Mouse (Mus musculus) kidney, embryonic 16.5 days (tissue): ENCODE measurements at regions not wholly inside any gene's neighbourhood (a gene's known extent, or its start where the extent isn't known, plus 50 kb on each side); places are given as distances from the start of the nearest gene placed in this dataset.

Experiments used
- ATAC-seq: fragments of 200-750 bp; cut with Nextera tagmentation; 2 replicates; pipeline ENCODE4 v1.8.0; 2017; ENCODE audit warnings: moderate TSS enrichment; ENCODE audit not compliant: low FRiP score, low TSS enrichment
- H3K27ac ChIP-seq: fragments of 300-500 bp; sonication (generic); 2 replicates; pipeline ENCODE4 v1.5.1; 2014; ENCODE audit warnings: low read length
- H3K27me3 ChIP-seq: fragments of 300-500 bp; sonication (generic); 2 replicates; pipeline ENCODE4 v1.6.1; 2014; ENCODE audit warnings: low read length, control low read depth, mixed read lengths; ENCODE audit not compliant: insufficient read depth
- H3K36me3 ChIP-seq: fragments of 300-500 bp; sonication (generic); 2 replicates; pipeline ENCODE4 v1.6.1; 2014; ENCODE audit warnings: low read length, control low read depth, mixed read lengths; ENCODE audit not compliant: insufficient read depth
- H3K4me1 ChIP-seq: fragments of 300-500 bp; sonication (generic); 2 replicates; pipeline ENCODE4 v1.6.1; 2014; ENCODE audit warnings: low read length, control low read depth, mixed read lengths; ENCODE audit not compliant: insufficient read depth
- H3K4me2 ChIP-seq: fragments of 300-500 bp; sonication (generic); replicated peaks from 2 replicates; pipeline ENCODE4 v1.6.1; 2014; ENCODE audit warnings: low read depth, low read length
- H3K4me3 ChIP-seq: fragments of 300-500 bp; sonication (generic); 2 replicates; pipeline ENCODE4 v1.5.1; 2014; ENCODE audit warnings: mild to moderate bottlenecking, low read length
- H3K9ac ChIP-seq: fragments of 300-500 bp; sonication (generic); replicated peaks from 2 replicates; pipeline ENCODE4 v1.6.1; 2014; ENCODE audit warnings: low read length
- H3K9me3 ChIP-seq: fragments of 300-500 bp; sonication (generic); 2 replicates; pipeline ENCODE4 v1.6.1; 2016; ENCODE audit warnings: low read length, control low read depth
- WGBS: fragments of 180-500 bp; shearing (Covaris S2); extraction: QIAGEN DNeasy Blood & Tissue Kit; methylation state at CpG from one replicate; pipeline ENCODE4 v1.1.7; 2014; 5-methylcytosine and 5-hydroxymethylcytosine counted together

- 72% methylated on average over 6 of the region's 6 CpGs for WGBS
- no peaks in the 10 kb centered on the region for H3K36me3 ChIP-seq
- ATAC-seq = no peak
Measured at GRCm38 (mm10) chr8:89685696-89686095, 641.7 kb upstream of the Sall1 start.

GRCm38 (mm10) chr8:89680937-89681336, 637.0 kb upstream of the Sall1 start:
- H3K9ac ChIP-seq = no peak overlapping the region
- 86% methylated on average over 4 of the region's 4 CpGs for WGBS
- 0 out of 2 replicates have a peak, but pooled peaks cover 3% of the 10 kb centered on the region for H3K4me1 ChIP-seq
- no peak for ATAC-seq
- no peak overlapping the region for H3K4me2 ChIP-seq
- no peak overlapping the region for H3K27ac ChIP-seq
- no peak overlapping the region for H3K4me3 ChIP-seq
- no peaks in the 10 kb centered on the region for H3K9me3 ChIP-seq
- no peaks in the 10 kb centered on the region for H3K27me3 ChIP-seq
- H3K36me3 ChIP-seq = no peaks in the 10 kb centered on the region

More at GRCm38 (mm10) chr8:89685696-89686095, 641.7 kb upstream of the Sall1 start:
- Histone ChIP-seq H3K27me3 (no peaks in the 10 kb centered on the region), H3K27ac (no peak overlapping the region), H3K4me2 (no peak overlapping the region), H3K9ac (no peak overlapping the region), H3K9me3 (0 out of 2 replicates have a peak, but pooled peaks cover 5% of the 10 kb centered on the region), H3K4me1 (0 out of 2 replicates have a peak, but pooled peaks cover 3% of the 10 kb centered on the region), H3K4me3 (no peak overlapping the region)

- H3K4me2 ChIP-seq = no peak overlapping the region
- H3K27me3 ChIP-seq = no peaks in the 10 kb centered on the region
- no peak overlapping the region for H3K9ac ChIP-seq
- H3K36me3 ChIP-seq = no peaks in the 10 kb centered on the region
- no peak overlapping the region for H3K27ac ChIP-seq
- no peaks in the 10 kb centered on the region for H3K9me3 ChIP-seq
- WGBS = 90% methylated on average over 5 of the region's 5 CpGs
- no peak for ATAC-seq
- H3K4me1 ChIP-seq = peaks cover 3% of the 10 kb centered on the region
- no peak overlapping the region for H3K4me3 ChIP-seq
Measured at GRCm38 (mm10) chr8:89680341-89680740, 636.4 kb upstream of the Sall1 start.

GRCm38 (mm10) chr8:89679551-89679950, 635.6 kb upstream of the Sall1 start:
- H3K4me1 ChIP-seq = peaks cover 9% of the 10 kb centered on the region
- no peaks in the 10 kb centered on the region for H3K36me3 ChIP-seq
- no peak overlapping the region for H3K4me2 ChIP-seq
- no peaks in the 10 kb centered on the region for H3K9me3 ChIP-seq
- H3K27ac ChIP-seq = no peak overlapping the region
- H3K4me3 ChIP-seq = no peak overlapping the region
- 87% methylated on average over 4 of the region's 4 CpGs for WGBS
- H3K27me3 ChIP-seq = no peaks in the 10 kb centered on the region
- H3K9ac ChIP-seq = no peak overlapping the region
- ATAC-seq = no peak

GRCm38 (mm10) chr8:89677266-89677665, 633.3 kb upstream of the Sall1 start:
- Histone ChIP-seq H3K27ac (no peak overlapping the region), H3K9ac (no peak overlapping the region), H3K27me3 (no peaks in the 10 kb centered on the region), H3K4me1 (peaks cover 9% of the 10 kb centered on the region), H3K4me2 (no peak overlapping the region), H3K4me3 (no peak overlapping the region), H3K9me3 (no peaks in the 10 kb centered on the region), H3K36me3 (no peaks in the 10 kb centered on the region)
- no peak for ATAC-seq
- WGBS = 70% methylated on average over 5 of the region's 5 CpGs

GRCm38 (mm10) chr8:89673911-89674310, 629.9 kb upstream of the Sall1 start:
- Histone ChIP-seq H3K27me3 (no peaks in the 10 kb centered on the region), H3K4me3 (no peak overlapping the region), H3K9ac (no peak overlapping the region), H3K27ac (no peak overlapping the region), H3K4me2 (no peak overlapping the region), H3K9me3 (no peaks in the 10 kb centered on the region), H3K36me3 (no peaks in the 10 kb centered on the region), H3K4me1 (peaks cover 9% of the 10 kb centered on the region)
- ATAC-seq = no peak
- WGBS = 76% methylated on average over 4 of the region's 4 CpGs

GRCm38 (mm10) chr8:89672631-89673030, 628.7 kb upstream of the Sall1 start:
- H3K27ac ChIP-seq = no peak overlapping the region
- H3K4me1 ChIP-seq = peaks cover 9% of the 10 kb centered on the region
- H3K4me3 ChIP-seq = no peak overlapping the region
- H3K9me3 ChIP-seq = no peaks in the 10 kb centered on the region
- H3K27me3 ChIP-seq = no peaks in the 10 kb centered on the region
- no peak overlapping the region for H3K9ac ChIP-seq
- no peak for ATAC-seq
- H3K4me2 ChIP-seq = no peak overlapping the region
- no peaks in the 10 kb centered on the region for H3K36me3 ChIP-seq
- WGBS = 87% methylated on average over 5 of the region's 5 CpGs

GRCm38 (mm10) chr8:89664911-89665689, 621.1 kb upstream of the Sall1 start:
- H3K36me3 ChIP-seq = no peaks in the 10 kb centered on the region
- whole genome bisulfite sequencing = 53% methylated on average over 9 of the region's 9 CpGs
- no peak for ATAC-seq

GRCm38 (mm10) chr8:89663859-89664258, 619.9 kb upstream of the Sall1 start:
- WGBS = 38% methylated on average over 10 of the region's 10 CpGs

More at GRCm38 (mm10) chr8:89664911-89665689, 621.1 kb upstream of the Sall1 start:
- Histone ChIP-seq H3K4me2 (no peak overlapping the region), H3K9me3 (no peaks in the 10 kb centered on the region), H3K4me1 (peaks cover 15% of the 10 kb centered on the region), H3K27ac (no peak overlapping the region), H3K9ac (no peak overlapping the region), H3K4me3 (no peak overlapping the region), H3K27me3 (no peaks in the 10 kb centered on the region)

More at GRCm38 (mm10) chr8:89663859-89664258, 619.9 kb upstream of the Sall1 start:
- Histone ChIP-seq H3K27ac (peak overlapping the region; percentile 43; the same call in 1 of the 2 replicates), H3K9ac (no peak overlapping the region), H3K4me3 (no peak overlapping the region), H3K9me3 (no peaks in the 10 kb centered on the region), H3K4me1 (peaks cover 27% of the 10 kb centered on the region), H3K4me2 (no peak overlapping the region; the same call in 1 of the 2 replicates), H3K36me3 (no peaks in the 10 kb centered on the region), H3K27me3 (no peaks in the 10 kb centered on the region)
- ATAC-seq = peak; percentile 47; the same call in 1 of the 2 replicates
